9 mouse cellular contexts compared by ENCODE assay signal in genomic region chr9:56552187-56552686, GRCm38 (mm10).
DNase-seq lines count a peak whose midpoint lies in the region; ATAC-seq lines count a peak whose summit lies in the region.
"Had no signal": no experiment of that assay in that cellular context is flagged by ENCODE, and none has a peak within 500 bp of the region (broad histone marks: within the 10 kb centered on the region; RNA-seq: fewer than 3 reads in every experiment).

No protein-coding gene starts in this region.

- H3K4me2 ChIP-seq in lung, embryonic 16.5 days (ENCODE audit: low read depth, low read length), result no peak overlapping the region
- H3K4me2 ChIP-seq in midbrain, embryonic 14.5 days (ENCODE audit: low read length), result no peak overlapping the region
- H3K4me2 ChIP-seq: embryonic facial prominence, embryonic 12.5 days had no signal

- no peaks in the 10 kb centered on the region for H3K36me3 ChIP-seq in lung, embryonic 16.5 days (ENCODE audit: control insufficient read depth, insufficient read depth, low read length)
- H3K36me3 ChIP-seq in embryonic facial prominence, embryonic 10.5 days (replicated peaks), result no peaks in the 10 kb centered on the region
- no peaks in the 10 kb centered on the region for H3K36me3 ChIP-seq in midbrain, embryonic 14.5 days (ENCODE audit: control insufficient read depth, insufficient read depth, low read length)
- H3K36me3 ChIP-seq: embryonic facial prominence, embryonic 12.5 days had no signal

- ATAC-seq in lung, embryonic 16.5 days (ENCODE audit: low read depth), result peak; percentile 7; the same call in 1 of the 2 replicates
- no peak for ATAC-seq in midbrain, embryonic 14.5 days (ENCODE audit: low FRiP score, low TSS enrichment)

- H3K4me3 ChIP-seq in lung, embryonic 16.5 days (ENCODE audit: low read length), result no peak overlapping the region
- H3K4me3 ChIP-seq in embryonic facial prominence, embryonic 10.5 days, result no peak overlapping the region
- H3K4me3 ChIP-seq in midbrain, embryonic 14.5 days (replicated peaks; ENCODE audit: low read depth, low read length), result no peak overlapping the region
- H3K4me3 ChIP-seq: embryonic facial prominence, embryonic 12.5 days had no signal

- H3K9me3 ChIP-seq in lung, embryonic 16.5 days (ENCODE audit: control insufficient read depth, low read length), result no peaks in the 10 kb centered on the region
- no peaks in the 10 kb centered on the region for H3K9me3 ChIP-seq in embryonic facial prominence, embryonic 10.5 days
- no peaks in the 10 kb centered on the region for H3K9me3 ChIP-seq in midbrain, embryonic 14.5 days (ENCODE audit: control insufficient read depth, low read length)
- H3K9me3 ChIP-seq: embryonic facial prominence, embryonic 12.5 days had no signal

- peaks cover 3% of the 10 kb centered on the region; the same call in 1 of the 2 replicates for H3K4me1 ChIP-seq in lung, embryonic 16.5 days (replicated peaks; ENCODE audit: control insufficient read depth, insufficient read depth, low read length)
- peaks cover 64% of the 10 kb centered on the region for H3K4me1 ChIP-seq in embryonic facial prominence, embryonic 10.5 days
- H3K4me1 ChIP-seq in midbrain, embryonic 14.5 days (ENCODE audit: control insufficient read depth, insufficient read depth, low read length), result peaks cover 27% of the 10 kb centered on the region

- peak; percentile 91 for DNase-seq in heart, adult 11 months
- no peak for DNase-seq in heart, postnatal 25 days (ENCODE audit: low spot score)
- no peak for DNase-seq in lung, postnatal 36 days
- no peak for DNase-seq in embryonic facial prominence, embryonic 10.5 days (ENCODE audit: low spot score)
- DNase-seq in midbrain, embryonic 14.5 days, result no peak
- DNase-seq in gastrocnemius, postnatal 14 days, result no peak
- DNase-seq in thymus, postnatal 25 days, result no peak

- no peak overlapping the region for H3K9ac ChIP-seq in lung, embryonic 16.5 days (ENCODE audit: low read length)
- H3K9ac ChIP-seq in midbrain, embryonic 14.5 days (replicated peaks; ENCODE audit: low read length), result no peak overlapping the region
- H3K9ac ChIP-seq: embryonic facial prominence, embryonic 12.5 days had no signal

- 55% methylated on average over 6 of the region's 6 CpGs for WGBS in lung, embryonic 16.5 days
- 71% methylated on average over 6 of the region's 6 CpGs for WGBS in embryonic facial prominence, embryonic 10.5 days
- 73% methylated on average over 6 of the region's 6 CpGs for WGBS in midbrain, embryonic 14.5 days

- H3K27me3 ChIP-seq in lung, embryonic 16.5 days (ENCODE audit: control insufficient read depth, insufficient read depth, low read depth, low read length), result no peaks in the 10 kb centered on the region
- peaks cover 22% of the 10 kb centered on the region; the same call in 1 of the 2 replicates for H3K27me3 ChIP-seq in embryonic facial prominence, embryonic 10.5 days (replicated peaks; ENCODE audit: low read depth, poor library complexity, severe bottlenecking)
- no peaks in the 10 kb centered on the region for H3K27me3 ChIP-seq in midbrain, embryonic 14.5 days (ENCODE audit: control insufficient read depth, insufficient read depth, low read length)
- H3K27me3 ChIP-seq: embryonic facial prominence, embryonic 12.5 days had no signal

- H3K27ac ChIP-seq in lung, embryonic 16.5 days (ENCODE audit: low read length), result peak overlapping the region; percentile 36
- H3K27ac ChIP-seq in embryonic facial prominence, embryonic 10.5 days (replicated peaks), result peak overlapping the region; percentile 32
- H3K27ac ChIP-seq in midbrain, embryonic 14.5 days (replicated peaks; ENCODE audit: low read depth, low read length), result 0 out of 2 replicates have a peak overlapping the region, but pooled peaks have one; percentile 5
- H3K27ac ChIP-seq: embryonic facial prominence, embryonic 12.5 days had no signal

- intact Hi-C loops in heart, postnatal 25 days (cut with DNase I), result loop anchor here (1.0 to 2.0 kb wide), 3 partner anchors 46 to 431 kb away; no protein-coding TSS in a partner anchor
- intact Hi-C loops in gastrocnemius, postnatal 14 days (cut with DNase I; ENCODE audit: low total_unique reads), result loop anchor here (5.0 to 10.0 kb wide), 3 partner anchors 290 to 437 kb away; no protein-coding TSS in a partner anchor
